Mouse (Mus musculus) left cerebral cortex, postnatal 36 days (tissue): ENCODE data around the gene Ubald2. TPM values are rescaled to one million over a fixed set of nuclear protein-coding genes. Genes with fewer than 3 reads are reported as not detected.
"Not testable (repeated sequence)": the region's sequence is repeated elsewhere in the genome, so short reads cannot be mapped to it uniquely, and the experiment has no call there.

ENCODE experiments used
- DNase-seq, 2 experiments: peaks; one replicate each; pipeline ENCODE4 v3.0.0; 2021 to 2022; ENCODE audit warnings: low spot score in 2 of 2, mixed read lengths in 1 of 2
- intact Hi-C: fragments of 180-260 bp; cut with DNase I; formaldehyde crosslinking; loops from one replicate; pipeline ENCODE4 v1.15.1; 2025
- total RNA-seq, 2 experiments: library from RNA; stranded (reverse); gene quantifications; 2 replicates each; pipeline ENCODE4 v1.2.3; 2021

The Ubald2 gene
- total RNA-seq, 2 experiments from 2014 or later: 27.5 to 31.8 TPM

DNA sequence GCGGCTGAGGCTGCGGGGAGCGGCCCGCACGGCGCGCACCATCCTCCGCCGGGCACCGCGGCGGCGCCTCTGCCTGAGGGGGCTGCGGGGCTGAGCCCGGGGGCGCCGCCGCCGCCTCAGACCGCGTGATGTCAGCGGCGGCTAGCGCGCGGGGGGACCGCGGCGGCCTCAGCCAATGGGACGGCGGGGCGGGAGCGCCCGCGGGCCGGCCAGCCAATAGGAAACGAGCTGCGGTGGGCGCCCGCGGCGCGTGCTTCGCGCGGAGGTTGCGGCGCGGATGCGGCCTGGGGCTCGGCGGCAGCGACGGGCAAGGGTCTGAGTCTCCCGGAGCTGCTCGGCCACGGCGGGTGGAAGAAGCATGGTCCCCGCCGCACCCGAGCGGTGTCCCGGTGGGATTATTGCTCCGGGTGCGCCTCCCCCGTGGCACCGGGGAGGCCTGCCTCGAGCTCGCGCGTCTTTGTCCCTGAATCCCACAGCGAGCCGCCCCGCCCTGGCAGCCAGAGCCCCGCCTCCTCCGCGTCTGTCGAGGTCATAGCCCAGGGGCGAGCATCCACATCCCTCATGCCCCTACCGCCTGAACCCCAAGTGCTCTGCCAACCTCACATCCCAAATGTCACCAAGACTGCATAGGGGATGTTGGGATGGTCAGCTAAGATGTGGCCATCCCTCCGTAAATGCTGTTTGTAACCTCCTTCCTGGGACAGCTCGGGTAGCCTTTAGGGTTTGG is 20.8 kb upstream of the Ubald2 start, which contains the start of gene Rnf157:
TSS of gene Rnf157 (minus strand) at position 129 of the 727 bp plus-strand sequence.
- peak; percentile 91 to 96 for DNase-seq
- intact Hi-C loops: loop anchor here (1.0 kb wide), 1 partner anchor 21 kb away; the partner anchor contains the start of gene Ubald2

DNA sequence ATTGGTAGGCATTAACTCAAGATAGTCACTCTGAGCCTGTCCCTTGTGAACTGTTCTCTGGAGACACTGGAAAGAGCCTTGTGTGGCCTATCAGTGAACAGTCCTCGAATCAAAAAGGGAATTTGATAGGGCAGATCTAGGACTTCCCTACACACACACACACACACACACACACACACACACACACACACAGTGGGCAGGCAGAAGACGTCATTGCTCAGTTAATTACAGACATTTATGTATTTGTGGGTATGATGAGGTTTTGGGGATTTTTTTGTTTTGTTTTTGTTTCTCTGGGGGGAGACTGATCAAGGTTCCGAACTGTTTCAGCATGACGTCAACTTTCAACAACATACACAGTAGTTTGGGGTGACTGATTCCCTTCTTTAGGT is 20.3 kb upstream of the Ubald2 start:
- DNase-seq: no peak
- intact Hi-C loops: loop anchor here (1.0 kb wide), 1 partner anchor 21 kb away; the partner anchor contains the start of gene Ubald2

DNA sequence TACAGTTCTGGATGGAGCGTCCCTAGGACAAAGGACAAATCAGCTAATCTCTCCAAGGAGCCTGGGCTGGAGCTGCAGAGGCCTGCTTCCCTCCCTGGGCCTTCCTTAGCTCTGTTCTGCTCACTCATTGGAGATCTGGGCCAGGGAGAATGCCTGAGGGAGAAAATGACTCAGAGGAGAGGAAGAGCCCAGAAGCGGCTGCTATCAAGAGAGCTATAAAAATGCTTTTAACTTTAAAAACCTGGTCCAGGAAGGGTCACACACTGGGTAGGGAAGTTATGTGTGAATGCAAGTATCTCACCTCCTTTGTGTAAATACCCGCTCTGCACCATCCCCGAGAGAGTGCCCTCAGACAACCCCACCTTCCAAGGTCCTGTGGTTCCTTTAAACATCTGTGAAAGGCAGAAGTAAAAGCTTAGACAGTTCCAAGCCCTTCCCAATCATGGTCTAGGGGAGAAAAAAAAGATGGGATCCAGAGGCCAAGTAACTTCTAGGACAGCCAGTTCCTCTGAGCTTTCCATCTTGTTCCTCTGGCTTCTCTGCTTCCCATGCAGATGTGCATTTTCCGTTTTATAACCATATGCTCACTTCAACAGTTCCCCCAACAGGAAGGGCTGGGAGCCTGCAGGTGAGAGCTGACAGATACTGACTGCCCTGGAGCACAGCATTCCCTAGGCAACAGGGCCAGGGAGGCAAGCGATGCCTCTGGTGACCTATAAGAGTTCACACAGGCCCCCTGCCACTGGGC is 17.5 kb upstream of the Ubald2 start:
- no peak for DNase-seq
- intact Hi-C loops: no loop called here

DNA sequence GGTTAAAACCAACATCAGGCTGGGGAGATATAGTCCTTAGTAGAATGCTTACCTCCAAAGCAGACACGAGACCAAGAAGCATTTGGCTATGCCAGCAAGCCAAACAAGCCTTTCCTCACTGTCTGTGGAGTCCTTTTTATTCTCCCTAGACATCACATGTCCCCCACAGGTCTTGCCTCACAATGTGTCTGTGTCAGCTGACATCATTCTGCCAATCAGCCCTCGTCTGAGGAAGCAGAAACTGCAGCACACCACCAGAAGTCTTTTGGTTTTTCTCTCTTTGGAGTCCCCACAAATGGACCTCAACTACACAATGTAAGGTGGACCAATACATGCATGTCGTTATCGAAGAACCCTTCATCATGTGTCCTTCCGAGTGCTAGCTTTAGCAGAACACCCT is 16.8 kb upstream of the Ubald2 start:
- intact Hi-C loops: no loop called here
- no peak for DNase-seq

DNA sequence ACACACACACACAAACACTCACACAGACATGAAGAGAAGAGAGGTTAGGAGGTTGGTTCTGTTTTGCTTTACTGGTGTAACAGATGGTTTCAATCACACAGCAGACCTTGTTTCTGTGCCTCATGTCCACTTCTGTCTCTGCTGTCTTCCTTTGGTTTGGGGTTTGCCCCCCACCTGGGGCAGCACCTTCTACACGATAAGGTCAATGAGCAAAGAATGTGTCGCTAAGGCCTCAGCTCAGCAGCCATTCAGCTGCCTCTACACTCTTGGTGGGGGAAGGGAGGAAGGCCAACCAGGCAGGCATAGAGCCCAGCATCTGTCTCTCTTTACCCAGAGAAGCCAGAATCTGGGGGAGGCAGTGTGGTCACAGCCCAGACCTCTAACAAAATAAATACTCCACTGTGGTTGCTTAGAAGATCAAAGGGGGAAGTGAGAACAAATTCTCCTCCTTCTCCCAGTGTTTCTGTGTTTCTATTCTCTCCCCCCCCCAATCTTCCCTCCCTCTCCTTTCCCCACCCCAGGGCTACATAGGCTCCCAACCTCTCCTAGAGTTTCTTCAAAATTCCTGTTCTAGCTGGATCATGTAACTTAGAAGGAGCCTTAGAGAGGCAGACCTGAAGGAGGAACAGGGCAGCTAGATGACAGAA is 15.6 kb upstream of the Ubald2 start:
- DNase-seq: no peak
- intact Hi-C loops: no loop called here

DNA sequence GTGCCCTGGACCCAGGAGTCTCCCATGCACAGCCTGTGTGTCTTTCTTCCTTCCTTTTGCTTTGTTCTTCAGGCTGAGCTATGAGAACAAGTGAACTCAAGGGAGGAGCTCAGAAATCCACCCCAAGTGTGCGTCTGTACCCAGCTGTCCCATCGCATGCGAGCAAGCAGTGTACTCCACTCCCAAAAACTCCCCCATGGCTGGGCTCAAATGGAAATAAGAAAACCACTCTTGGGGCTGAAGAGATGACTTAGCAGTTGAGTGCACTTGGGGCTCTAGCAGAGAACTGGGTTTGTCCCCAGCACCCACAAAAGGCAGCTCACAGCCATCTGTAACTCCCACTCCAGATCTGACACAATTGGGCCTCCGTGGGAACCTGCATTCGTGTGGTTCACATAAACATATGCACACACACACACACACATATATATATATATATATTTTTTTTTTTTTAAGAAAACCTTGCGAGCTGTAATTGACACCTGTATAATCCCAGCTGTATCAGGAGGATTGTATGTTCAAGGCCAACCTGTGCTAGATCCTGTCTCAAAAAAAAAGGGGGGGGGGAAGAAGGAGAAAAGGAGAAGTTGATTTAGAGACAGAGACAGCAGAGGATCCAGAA is 14.9 kb upstream of the Ubald2 start:
- intact Hi-C loops: no loop called here
- no peak for DNase-seq

DNA sequence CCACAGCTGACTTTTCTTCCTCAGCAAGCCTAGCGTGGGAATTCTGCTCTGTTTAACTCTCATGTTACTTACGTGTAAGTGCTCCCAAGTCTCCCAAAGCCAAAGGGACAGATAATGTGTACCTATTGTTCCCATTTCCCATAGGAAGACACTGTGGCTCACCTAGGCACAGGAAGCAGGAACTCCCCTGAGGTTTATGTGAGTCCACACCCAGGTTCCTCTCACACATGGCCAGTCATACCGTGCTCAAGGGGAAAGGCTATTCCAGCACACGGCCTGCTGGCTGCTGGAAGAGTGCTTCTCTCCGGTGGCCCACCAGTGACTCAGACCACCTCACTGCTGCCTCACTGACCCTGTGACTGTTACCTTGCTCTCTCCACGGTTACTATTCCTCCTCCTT is 12.8 kb upstream of the Ubald2 start:
- intact Hi-C loops: no loop called here
- no peak for DNase-seq

DNA sequence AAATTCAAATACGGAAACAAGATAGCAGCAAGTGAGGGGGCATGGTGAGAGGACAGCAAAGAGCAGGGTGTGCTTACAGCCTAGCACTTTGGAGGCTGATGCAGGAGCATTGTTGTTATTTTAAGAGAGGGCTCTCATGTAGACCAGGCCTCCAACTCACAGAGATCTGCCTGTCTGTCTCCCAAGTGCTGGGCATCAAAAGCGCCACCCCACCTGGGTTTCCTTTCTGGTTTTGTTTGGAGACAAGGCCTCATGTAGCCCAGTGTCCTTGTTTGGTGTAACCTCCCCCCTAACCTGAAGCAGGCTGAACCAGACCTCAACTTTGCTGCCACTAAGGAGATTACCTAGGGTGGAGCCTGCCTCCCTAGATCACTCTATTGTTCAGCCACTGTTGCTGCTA is 11.3 kb upstream of the Ubald2 start:
- intact Hi-C loops: no loop called here
- DNase-seq: no peak

DNA sequence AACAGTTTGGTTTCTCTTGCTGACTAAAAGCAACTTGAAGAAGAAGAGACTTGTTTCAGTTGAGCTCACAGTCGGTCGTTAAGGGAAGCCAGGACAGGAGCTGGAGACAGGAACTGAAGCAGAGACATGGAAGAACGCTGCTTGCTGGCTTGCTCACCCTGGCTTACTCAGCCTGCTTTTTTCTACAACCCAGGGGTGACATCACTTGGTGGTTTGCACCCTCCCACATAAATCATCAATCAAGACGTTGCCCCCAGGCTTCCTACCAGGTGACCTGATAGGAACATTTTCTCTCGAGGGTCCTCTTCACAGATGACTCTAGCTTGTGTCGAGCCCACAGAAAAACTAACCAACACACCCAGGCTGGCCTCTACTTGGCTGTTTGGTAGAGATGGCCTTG is 10.7 kb upstream of the Ubald2 start:
- no peak for DNase-seq
- intact Hi-C loops: no loop called here

DNA sequence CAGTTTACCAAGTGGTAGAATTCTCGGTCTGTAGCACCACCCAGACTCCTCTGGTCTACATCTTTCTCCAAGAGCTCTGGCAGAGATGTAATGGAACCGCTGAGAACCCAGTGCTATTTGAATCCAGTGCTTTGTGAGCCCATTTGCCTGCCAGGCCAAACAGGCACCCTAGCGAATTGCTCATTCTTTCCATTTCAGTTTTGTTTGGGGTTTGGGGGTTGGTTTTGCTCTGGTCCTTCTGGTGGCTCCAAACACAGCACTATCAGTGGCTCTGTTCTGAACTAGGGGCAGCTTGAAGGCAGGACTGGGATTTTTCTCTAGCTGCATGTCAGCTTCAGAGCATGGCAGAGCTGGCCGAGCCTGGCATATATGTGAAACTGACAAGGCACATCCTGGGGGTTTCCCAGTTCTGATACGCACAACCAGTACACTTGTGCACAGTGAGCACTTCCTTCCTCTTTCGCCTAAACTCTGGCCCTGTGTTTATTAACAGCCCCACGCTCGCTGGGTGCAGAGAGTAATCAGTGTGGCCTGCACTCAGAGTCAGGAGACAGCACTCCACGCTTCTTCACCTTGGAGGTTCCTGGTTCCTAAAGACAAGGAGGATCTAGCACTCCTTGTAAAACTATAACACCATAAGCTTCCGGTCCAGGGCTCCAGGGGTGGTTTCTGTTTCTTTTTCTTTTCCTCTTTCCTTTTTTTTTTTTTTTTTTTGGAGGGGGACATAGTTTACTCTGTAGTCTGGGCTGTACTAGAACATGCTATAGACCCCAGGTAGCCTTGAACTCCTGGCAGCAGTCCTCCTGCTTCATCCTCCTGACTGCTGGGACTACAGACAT is 9.9 kb upstream of the Ubald2 start:
- intact Hi-C loops: no loop called here

DNA sequence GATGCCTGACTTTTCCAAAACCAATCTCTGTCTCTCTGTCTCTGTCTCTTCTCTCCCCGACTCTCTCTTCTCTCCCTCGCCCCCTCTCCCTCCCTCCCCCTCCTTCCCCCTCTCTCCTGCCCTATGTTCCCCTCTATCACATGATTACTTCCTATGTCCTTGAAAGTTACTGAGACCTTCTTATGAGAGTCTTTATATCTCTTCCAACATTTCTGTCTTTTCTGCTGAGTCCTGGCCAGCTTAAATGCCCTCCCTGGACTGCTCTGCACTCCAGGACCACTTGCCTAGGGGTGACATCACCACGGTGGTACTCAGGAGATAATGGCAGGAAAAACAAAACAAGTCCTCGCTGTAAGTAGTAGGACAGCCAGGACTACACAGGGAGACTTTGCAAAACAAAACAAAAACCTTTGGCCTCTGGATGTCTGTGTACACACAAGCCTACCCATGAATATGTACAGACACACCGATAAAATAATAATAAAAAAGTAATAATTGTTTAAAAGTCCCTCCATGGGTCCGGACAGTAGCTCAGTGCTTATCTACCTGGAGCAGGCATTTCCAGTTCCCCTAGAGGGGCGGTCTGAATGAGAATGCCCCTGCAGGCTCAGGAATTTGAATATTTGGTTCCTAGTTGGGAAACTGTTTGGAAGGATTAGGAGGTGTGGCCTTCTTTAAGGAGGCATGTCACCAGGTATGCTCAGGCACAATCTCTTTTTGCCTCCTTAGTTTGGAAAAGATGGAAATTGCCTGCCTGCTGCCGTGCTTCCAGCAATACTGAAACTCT is 9.1 kb upstream of the Ubald2 start:
- DNase-seq: no peak
- intact Hi-C loops: no loop called here

More for the DNA sequence above, 9.9 kb upstream of the Ubald2 start:
- no peak for DNase-seq

DNA sequence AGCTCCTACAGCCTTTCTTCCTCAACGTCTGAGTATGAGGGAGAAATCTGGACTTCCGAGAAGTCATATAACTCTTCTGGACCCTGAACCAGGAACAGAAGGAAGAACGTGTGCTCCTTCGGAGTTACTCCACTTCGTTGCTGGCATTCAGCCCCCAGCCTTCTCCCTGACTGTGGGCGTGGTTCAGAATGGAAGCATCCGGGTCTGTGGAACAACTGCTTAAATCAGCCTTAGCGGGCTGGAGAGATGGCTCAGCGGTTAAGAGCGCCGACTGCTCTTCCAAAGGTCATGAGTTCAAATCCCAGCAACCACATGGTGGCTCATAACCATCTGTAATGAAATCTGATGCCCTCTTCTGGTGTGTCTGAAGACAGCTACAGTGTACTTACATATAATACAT is 7.6 kb upstream of the Ubald2 start:
- intact Hi-C loops, DNase-seq: not testable (repeated sequence)

DNA sequence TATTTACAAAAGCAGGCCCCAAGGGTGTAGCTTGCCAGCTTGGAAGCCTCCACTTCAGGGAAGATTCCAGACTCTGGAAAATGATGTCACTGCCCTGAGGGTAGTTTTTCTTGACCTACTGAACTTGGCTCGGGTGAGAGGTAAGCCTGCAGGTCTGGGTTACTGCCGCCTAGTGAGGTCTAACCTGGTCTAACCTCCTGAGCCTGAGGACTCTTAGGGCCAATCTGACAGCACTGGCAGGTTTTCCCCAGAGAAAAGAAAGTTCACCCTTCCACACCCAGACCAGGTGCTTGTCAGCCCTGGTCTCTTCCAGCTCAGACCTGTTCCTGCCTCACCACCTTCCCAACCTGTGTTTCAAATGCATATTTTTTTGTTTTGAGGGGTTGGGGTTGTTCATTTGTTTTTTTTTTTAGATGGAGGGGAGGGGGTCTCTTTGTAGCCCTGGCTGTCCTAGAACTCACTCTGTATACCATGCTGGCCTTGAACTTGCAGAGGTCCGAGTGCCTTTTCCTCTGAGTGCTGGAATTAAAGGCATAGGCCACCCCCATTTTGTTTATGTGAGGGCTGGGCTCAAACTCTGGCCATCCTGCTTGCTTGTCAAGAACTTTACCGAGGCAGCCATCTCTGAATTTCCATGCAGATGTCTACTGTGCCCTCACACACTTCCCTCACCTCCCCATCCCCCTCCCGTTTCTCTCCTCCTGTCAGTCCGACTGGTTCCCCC is 6.9 kb upstream of the Ubald2 start:
- DNase-seq: no peak
- intact Hi-C loops: no loop called here

DNA sequence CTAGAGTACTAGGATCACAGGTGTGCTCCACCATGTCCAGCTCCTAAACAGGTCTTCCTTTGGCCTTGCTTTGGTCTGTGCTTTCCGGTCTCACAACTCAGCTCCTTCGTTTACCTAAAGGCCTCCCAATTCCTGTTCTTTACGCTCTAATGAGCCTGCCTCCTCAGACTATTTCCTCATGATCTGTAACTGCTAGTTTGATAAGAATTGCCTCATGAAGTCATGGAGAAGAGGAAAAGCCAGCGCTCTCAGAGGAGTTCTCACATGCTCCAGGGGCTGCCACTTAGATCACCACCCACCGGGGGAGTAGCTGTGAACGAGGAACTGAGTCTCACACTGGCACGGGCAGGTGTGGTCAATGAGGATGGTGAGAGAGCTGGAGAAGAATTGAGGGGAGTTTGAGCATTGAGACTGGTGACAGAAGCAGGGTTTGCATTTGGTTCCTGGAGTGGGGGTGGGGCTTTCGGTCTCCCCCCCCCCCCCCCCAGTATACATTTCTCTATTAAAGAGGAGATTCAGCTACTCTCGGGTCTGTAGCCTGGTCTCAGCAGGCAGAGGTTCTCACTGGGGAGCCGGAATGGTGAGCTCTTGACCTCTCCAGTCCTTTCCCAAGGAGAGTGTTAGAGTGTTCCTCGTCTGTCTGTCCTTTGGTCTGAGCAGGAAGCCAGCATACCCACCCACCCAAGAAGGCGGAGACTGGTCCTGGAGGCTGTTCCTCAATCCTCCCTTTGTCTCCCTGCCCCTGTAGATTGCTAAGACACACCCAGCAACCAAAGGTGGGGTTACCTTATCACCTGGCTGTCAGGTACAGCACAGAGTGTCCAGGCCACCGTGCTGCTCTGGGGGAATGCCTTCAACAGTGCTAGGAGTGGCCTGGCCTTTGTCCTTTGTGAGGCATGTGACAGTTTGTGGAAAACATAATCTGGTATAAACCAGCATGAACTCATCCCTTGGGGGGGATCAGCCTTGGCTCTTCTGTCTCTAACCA is 4.7 kb upstream of the Ubald2 start:
- intact Hi-C loops: no loop called here
- no peak for DNase-seq

DNA sequence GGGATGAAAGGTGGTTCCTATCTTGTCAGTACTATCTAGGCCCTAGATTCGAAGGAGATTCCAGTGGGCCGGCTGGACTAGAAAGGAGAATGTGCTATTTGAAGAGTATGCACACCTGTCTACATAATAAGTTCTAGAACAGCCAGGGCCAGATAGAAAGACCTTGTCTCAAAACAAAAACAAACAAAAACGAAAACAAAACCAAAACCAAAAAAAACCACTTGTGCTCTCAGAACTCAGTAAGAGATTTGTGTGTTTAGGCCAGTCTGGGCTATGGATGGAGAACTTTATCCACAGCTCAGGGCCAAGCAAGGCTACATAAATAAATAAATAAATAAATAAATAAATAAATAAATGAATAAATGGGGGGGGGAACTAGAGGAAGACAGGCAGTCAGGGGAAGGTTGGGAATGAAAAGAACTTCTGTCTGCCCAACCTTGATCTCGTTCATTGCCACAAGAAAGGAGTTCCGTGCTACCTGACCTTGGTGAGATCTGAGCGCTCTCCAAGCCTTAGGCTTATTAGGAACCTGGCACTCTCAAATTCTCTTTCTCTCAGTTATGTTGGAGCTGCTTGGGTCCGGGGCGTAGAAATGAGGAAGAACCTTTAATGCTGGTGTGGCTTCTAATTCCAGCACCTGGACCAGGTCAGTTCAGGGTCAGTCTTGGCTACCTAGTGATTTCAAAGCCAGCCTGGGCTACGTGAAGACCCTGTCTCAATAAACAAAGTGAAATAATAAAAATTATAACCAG is 3.9 kb upstream of the Ubald2 start:
- no peak for DNase-seq
- intact Hi-C loops: no loop called here
